Mouse (Mus musculus): Measurements from ENCODE around the gene Tra2b. TPM values are rescaled to one million over a fixed set of nuclear protein-coding genes. Genes with fewer than 3 reads are reported as not detected.
"Not testable (repeated sequence)": the region's sequence is repeated elsewhere in the genome, so short reads cannot be mapped to it uniquely, and the experiment has no call there.

Tra2b gene
- total RNA-seq, 2 experiments from 2014 or later: 25.3 to 34.1 TPM

GRCm38 (mm10) chr16:22250307-22250706, 15.5 kb downstream of the Tra2b start:
- no peak for DNase-seq
- intact Hi-C loops (cut with DNase I): no loop called here

- no peak for DNase-seq
- intact Hi-C loops (cut with DNase I): no loop called here
These were observed 16.1 kb downstream of the Tra2b start for GRCm38 (mm10) chr16:22249754-22250153.

GRCm38 (mm10) chr16:22242239-22242866, 23.5 kb downstream of the Tra2b start:
- intact Hi-C loops (cut with DNase I): no loop called here
- DNase-seq: no peak

GRCm38 (mm10) chr16:22241376-22242238, 24.2 kb downstream of the Tra2b start:
- intact Hi-C loops (cut with DNase I): no loop called here
- DNase-seq: no peak

DNA sequence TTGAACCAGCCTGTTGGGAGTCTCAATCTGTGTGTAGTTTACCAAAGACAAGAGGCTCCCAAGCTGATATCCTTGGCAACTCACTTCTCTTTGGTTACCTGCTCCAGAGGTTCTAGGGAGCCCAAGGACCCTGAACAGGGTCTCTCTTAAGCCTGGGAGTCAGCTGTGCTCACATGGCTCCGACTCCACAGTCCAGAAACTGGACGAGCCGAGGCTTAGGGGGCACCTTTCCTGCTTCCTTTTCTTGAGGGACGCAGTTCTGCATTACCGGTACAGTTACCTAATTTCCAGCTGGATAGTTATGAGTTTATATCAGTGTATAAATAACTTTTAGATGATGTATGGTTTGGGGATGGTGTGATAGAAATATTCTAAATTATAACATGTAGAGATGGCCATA, 24.9 kb downstream of the Tra2b start:
- no peak for DNase-seq
- intact Hi-C loops (cut with DNase I): no loop called here

- intact Hi-C loops (cut with DNase I): no loop called here
These were observed 25.8 kb downstream of the Tra2b start for GRCm38 (mm10) chr16:22239978-22240377.

DNA sequence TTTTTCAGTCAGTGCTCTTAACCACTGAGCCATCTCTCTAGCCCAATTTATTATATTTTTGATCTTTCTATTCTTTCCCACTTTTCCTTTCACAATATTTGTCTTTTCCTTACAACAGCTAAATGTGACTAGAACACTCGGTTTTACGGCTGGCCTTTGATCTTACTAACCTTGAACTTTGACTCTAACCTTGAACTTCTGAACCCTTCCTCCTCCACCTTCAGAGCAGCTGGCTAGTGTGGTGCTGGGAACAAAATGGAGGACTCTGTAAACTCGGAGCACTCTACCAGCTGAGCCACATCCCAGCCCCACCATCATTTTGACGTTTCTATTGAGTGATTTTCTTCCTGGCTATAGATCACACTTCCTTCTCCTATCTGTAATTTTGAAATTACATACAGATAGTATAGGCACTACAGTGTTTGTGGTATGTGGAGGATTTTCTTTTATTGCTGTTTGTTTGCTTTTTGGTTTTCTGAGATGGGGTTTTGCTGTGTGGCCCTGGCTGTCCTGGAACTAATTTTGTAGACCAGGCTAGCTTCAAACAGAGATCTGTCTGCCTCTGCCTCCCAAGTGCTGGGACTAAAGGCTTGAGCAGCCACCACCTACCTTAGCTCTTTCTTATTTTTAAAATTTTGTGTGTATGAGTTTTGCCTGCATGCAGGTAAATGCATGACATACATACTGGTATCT, 26.7 kb downstream of the Tra2b start:
- intact Hi-C loops (cut with DNase I): no loop called here
- no peak for DNase-seq

More at GRCm38 (mm10) chr16:22239978-22240377, 25.8 kb downstream of the Tra2b start:
- no peak for DNase-seq

DNA sequence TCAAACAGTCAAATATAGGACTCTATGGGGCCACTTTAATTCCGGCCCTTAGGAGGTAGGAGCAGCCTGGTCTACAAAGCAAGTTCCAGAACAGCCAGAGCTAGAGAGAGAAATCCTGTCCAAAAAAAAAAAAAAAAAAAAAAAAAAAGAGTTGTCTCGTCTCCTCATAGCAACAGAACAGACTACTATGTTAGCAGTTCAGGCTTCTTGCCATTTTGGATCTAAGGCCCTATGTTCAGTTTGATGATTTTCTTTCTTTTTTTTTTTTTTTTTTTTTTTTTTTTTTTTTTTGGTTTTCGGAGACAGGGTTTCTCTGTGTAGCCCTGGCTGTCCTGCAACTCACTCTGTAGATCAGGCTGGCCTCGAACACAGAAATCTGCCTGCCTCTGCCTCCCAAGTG, 27.4 kb downstream of the Tra2b start:
- DNase-seq; intact Hi-C loops (cut with DNase I): not testable (repeated sequence)

- no peak for DNase-seq
- intact Hi-C loops (cut with DNase I): no loop called here
These were observed 29.0 kb downstream of the Tra2b start for GRCm38 (mm10) chr16:22236814-22237213.

- intact Hi-C loops (cut with DNase I): no loop called here
- DNase-seq: no peak
These were observed 31.3 kb downstream of the Tra2b start for GRCm38 (mm10) chr16:22234535-22234934.

- DNase-seq; intact Hi-C loops (cut with DNase I): not testable (repeated sequence)
These were observed 35.5 kb downstream of the Tra2b start for GRCm38 (mm10) chr16:22230276-22230675.

DNA sequence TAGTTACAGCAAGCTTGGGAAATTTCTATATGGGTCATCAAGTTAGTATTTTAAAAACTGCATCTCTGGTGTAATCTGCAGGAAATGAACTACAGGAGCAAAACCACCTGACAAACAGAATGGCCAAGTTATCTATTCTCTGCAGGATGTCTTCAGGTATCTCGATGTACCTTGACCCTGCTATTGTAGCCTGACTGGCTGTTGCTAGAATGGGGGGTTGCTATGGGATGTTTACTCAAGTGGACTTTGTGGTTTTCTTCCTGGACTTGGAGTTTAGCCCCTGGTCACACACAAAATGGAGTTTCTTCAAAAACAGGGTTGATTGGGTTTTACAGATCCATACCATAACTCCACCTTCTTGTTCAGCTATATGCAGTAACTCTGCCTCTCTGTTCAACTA, 62.3 kb downstream of the Tra2b start:
- DNase-seq: no peak
- intact Hi-C loops (cut with DNase I): no loop called here

- no peak for DNase-seq
- intact Hi-C loops (cut with DNase I): no loop called here
These were observed 63.9 kb downstream of the Tra2b start for GRCm38 (mm10) chr16:22201858-22202257.

DNA sequence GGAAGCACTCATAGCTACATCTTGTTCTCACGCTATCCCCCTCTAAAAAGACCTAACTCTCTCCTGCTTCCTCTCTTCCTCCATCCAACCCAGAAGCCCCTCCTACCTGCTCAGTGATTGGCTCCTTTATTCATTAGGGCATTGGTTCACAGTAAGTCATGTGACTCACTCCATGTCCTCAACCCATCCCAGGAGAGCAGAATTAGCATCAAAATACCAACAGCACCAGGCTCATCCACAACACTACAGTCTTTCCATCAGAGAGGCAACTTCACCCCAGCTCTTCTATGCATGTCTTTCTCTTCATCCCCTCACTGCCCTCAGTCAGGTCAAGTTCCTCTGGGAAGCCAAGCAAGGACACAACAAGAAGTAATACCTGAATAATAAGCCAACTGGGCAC, 65.3 kb downstream of the Tra2b start:
- DNase-seq: no peak
- intact Hi-C loops (cut with DNase I): no loop called here

Other genes with a start within 250 kb of the Tra2b start
- gene Igf2bp2, start 102.7 kb downstream of the Tra2b start, total RNA-seq (2021): 1 to 10 TPM; 2.1 TPM
- gene Etv5, start 173.7 kb upstream of the Tra2b start, total RNA-seq (2021): 10 to 100 TPM; 10.6 to 13.1 TPM

All from gastrocnemius, postnatal 36 days (tissue).